Mouse (Mus musculus) limb, embryonic 10.5 days (tissue): ENCODE measurements around the gene Rassf7. TPM values are rescaled to one million over a fixed set of nuclear protein-coding genes. Genes with fewer than 3 reads are reported as not detected.
"Not testable (repeated sequence)": the region's sequence is repeated elsewhere in the genome, so short reads cannot be mapped to it uniquely, and the experiment has no call there.

Experiments used
- DNase-seq: peaks from one replicate; pipeline ENCODE4 v3.0.0-alpha.2; 2017; ENCODE audit warnings: low spot score
- H3K27ac ChIP-seq: fragments of 300-500 bp; sonication (generic); 2 replicates; pipeline ENCODE4 v1.5.1; 2016; ENCODE audit warnings: mild to moderate bottlenecking
- H3K27me3 ChIP-seq: fragments of 300-500 bp; sonication (generic); 2 replicates; pipeline ENCODE4 v1.6.1; 2016; ENCODE audit warnings: low read depth, mild to moderate bottlenecking; ENCODE audit not compliant: poor library complexity, severe bottlenecking
- H3K36me3 ChIP-seq: fragments of 300-500 bp; sonication (generic); 2 replicates; pipeline ENCODE4 v1.6.1; 2016; ENCODE audit warnings: mild to moderate bottlenecking, moderate library complexity
- H3K4me1 ChIP-seq: fragments of 300-500 bp; sonication (generic); 2 replicates; pipeline ENCODE4 v1.6.1; 2016
- H3K4me3 ChIP-seq: fragments of 300-500 bp; sonication (generic); 2 replicates; pipeline ENCODE4 v1.5.1; 2016; ENCODE audit warnings: mild to moderate bottlenecking, moderate library complexity
- H3K9me3 ChIP-seq: fragments of 300-500 bp; sonication (generic); replicated peaks from 2 replicates; pipeline ENCODE4 v1.6.1; 2016; ENCODE audit warnings: mild to moderate bottlenecking
- WGBS: fragments of 180-500 bp; shearing (Covaris S2); methylation state at CpG from one replicate; pipeline ENCODE4 v1.1.7; 2016; 5-methylcytosine and 5-hydroxymethylcytosine counted together
- microRNA counts: library from miRNA; unstranded; fragments of <30 nt; microRNA quantifications from one replicate; lab custom pipeline; 2017
- microRNA-seq: library from miRNA; unstranded; fragments of <30 nt; microRNA quantifications from one replicate; pipeline ENCODE4, GENCODE M21; 2017
- polyA plus RNA-seq: library from polyadenylated mRNA; unstranded; fragments of >200 nt; fragmentation: Nextera tagmentation; extraction: Ambion mirVana; gene quantifications from 2 replicates; pipeline ENCODE4 v1.2.1, GENCODE M21; 2016

The Rassf7 gene
- polyA plus RNA-seq, 1 experiment from 2014 or later = 53.5 TPM

- peaks cover 97% of the 10 kb centered on the region for H3K36me3 ChIP-seq
These were observed 34.8 kb downstream of the Rassf7 start for GRCm38 (mm10) chr7:141250486-141250885.

GRCm38 (mm10) chr7:141256159-141256558, 40.5 kb downstream of the Rassf7 start:
- no peak overlapping the region for H3K4me3 ChIP-seq
- no peaks in the 10 kb centered on the region for H3K27me3 ChIP-seq
- peaks cover 97% of the 10 kb centered on the region for H3K36me3 ChIP-seq
- H3K4me1 ChIP-seq = no peaks in the 10 kb centered on the region
- no peak overlapping the region for H3K27ac ChIP-seq
- DNase-seq = no peak
- 95% methylated on average over 10 of the region's 10 CpGs for whole genome bisulfite sequencing
- H3K9me3 ChIP-seq = no peaks in the 10 kb centered on the region

More at GRCm38 (mm10) chr7:141250486-141250885, 34.8 kb downstream of the Rassf7 start:
- not testable (repeated sequence) for H3K27ac ChIP-seq, DNase-seq, H3K9me3 ChIP-seq, H3K27me3 ChIP-seq, H3K4me3 ChIP-seq, H3K4me1 ChIP-seq
- WGBS = 96% methylated on average over 4 of the region's 4 CpGs

DNA sequence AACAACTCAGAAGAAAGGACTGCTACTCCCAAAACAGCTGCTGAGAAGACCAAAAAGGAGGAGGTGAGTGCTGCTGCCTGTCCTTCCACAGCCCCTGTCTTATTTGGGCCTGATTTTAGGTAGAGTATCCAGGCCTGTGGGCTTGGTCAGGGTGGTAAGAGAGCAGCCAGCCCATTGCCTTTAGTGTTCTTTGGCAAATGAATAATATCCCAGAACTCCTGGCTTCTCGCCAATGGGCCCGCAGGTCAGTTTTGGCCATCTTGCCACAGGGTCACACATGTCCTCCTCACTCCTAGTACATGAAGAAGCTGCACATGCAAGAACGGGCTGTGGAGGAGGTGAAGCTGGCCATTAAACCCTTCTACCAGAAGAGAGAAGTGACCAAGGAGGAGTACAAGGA, 45.8 kb downstream of the Rassf7 start:
- WGBS = 96% methylated on average over 3 of the region's 3 CpGs
- Histone ChIP-seq H3K36me3 (peaks cover 83% of the 10 kb centered on the region), H3K27ac (no peak overlapping the region), H3K4me3 (no peak overlapping the region), H3K27me3 (no peaks in the 10 kb centered on the region), H3K9me3 (no peaks in the 10 kb centered on the region), H3K4me1 (peaks cover 17% of the 10 kb centered on the region)
- DNase-seq = no peak

- Histone ChIP-seq H3K27ac (no peak overlapping the region), H3K27me3 (no peaks in the 10 kb centered on the region), H3K4me3 (no peak overlapping the region), H3K36me3 (peaks cover 61% of the 10 kb centered on the region), H3K9me3 (no peaks in the 10 kb centered on the region), H3K4me1 (peaks cover 19% of the 10 kb centered on the region)
- no peak for DNase-seq
- 92% methylated on average over 13 of the region's 13 CpGs for WGBS
These were observed 48.0 kb downstream of the Rassf7 start for GRCm38 (mm10) chr7:141263640-141264039.

- Histone ChIP-seq H3K36me3 (peaks cover 56% of the 10 kb centered on the region), H3K4me1 (peaks cover 21% of the 10 kb centered on the region), H3K27me3 (no peaks in the 10 kb centered on the region), H3K27ac (no peak overlapping the region), H3K4me3 (no peak overlapping the region), H3K9me3 (no peaks in the 10 kb centered on the region)
- no peak for DNase-seq
- 74% methylated on average over 11 of the region's 11 CpGs for WGBS
These were observed 48.5 kb downstream of the Rassf7 start for GRCm38 (mm10) chr7:141264041-141264700.

- H3K27ac ChIP-seq = no peak overlapping the region
- peaks cover 23% of the 10 kb centered on the region for H3K4me1 ChIP-seq
- no peaks in the 10 kb centered on the region for H3K27me3 ChIP-seq
- H3K9me3 ChIP-seq = no peaks in the 10 kb centered on the region
- 37% methylated on average over 12 of the region's 12 CpGs for WGBS
- no peak overlapping the region for H3K4me3 ChIP-seq
- H3K36me3 ChIP-seq = peaks cover 49% of the 10 kb centered on the region
- DNase-seq = peak; percentile 55
These were observed 49.2 kb downstream of the Rassf7 start for GRCm38 (mm10) chr7:141264761-141265410.

GRCm38 (mm10) chr7:141265411-141265738, 49.7 kb downstream of the Rassf7 start:
- H3K9me3 ChIP-seq = no peaks in the 10 kb centered on the region
- H3K36me3 ChIP-seq = peaks cover 44% of the 10 kb centered on the region
- no peak overlapping the region for H3K27ac ChIP-seq
- no peak overlapping the region for H3K4me3 ChIP-seq
- H3K27me3 ChIP-seq = no peaks in the 10 kb centered on the region
- no peak for DNase-seq
- H3K4me1 ChIP-seq = peaks cover 23% of the 10 kb centered on the region
- 47% methylated on average over 11 of the region's 11 CpGs for WGBS

- peaks cover 38% of the 10 kb centered on the region for H3K36me3 ChIP-seq
- WGBS = 14% methylated on average over 25 of the region's 25 CpGs
- no peaks in the 10 kb centered on the region for H3K27me3 ChIP-seq
- no peaks in the 10 kb centered on the region for H3K9me3 ChIP-seq
- H3K4me1 ChIP-seq = peaks cover 23% of the 10 kb centered on the region
- peak within 1 kb of the TSS; percentile 11 for H3K27ac ChIP-seq
- no peak for DNase-seq
- H3K4me3 ChIP-seq = peak within 1 kb of the TSS; percentile 46
These were observed 50.3 kb downstream of the Rassf7 start, which contains the start of gene Irf7 for GRCm38 (mm10) chr7:141265739-141266561. TSS of gene Irf7 (minus strand) at chr7:141266481.

MicroRNAs within 50 kb of the gene (microRNA counts, 519-probe panel; counts per million panel counts)
- 4,610 counts per million, percentile 83 among the panel's probes with 10 or more counts for microRNA mmu-miR-210 (lab: Ali Mortazavi, UCI)

Small RNA genes within 50 kb of the gene (microRNA-seq; reads per million reads assigned to microRNA genes)
- gene Mir210 = 237 reads per million, percentile 58 among the genes with 10 or more reads in this experiment

Other genes starting within 250 kb of the Rassf7 start
- gene Ifitm1, start 248.6 kb upstream of the Rassf7 start, polyA plus RNA-seq = 27.9 and 43.1 TPM in 2 replicates
- gene Ifitm3, start 205.1 kb upstream of the Rassf7 start, polyA plus RNA-seq = 54.0 and 56.4 TPM in 2 replicates
- 0.31 TPM in 1 of 2 replicates, not detected in the other for gene Ifitm6, start 197.9 kb upstream of the Rassf7 start, polyA plus RNA-seq
- not detected in 2 replicates for gene Gm17387, start 186.7 kb upstream of the Rassf7 start, polyA plus RNA-seq
- 26.2 and 30.7 TPM in 2 replicates for gene B4galnt4, start 154.8 kb upstream of the Rassf7 start, polyA plus RNA-seq
- 6.0 and 8.2 TPM in 2 replicates for gene Pkp3, start 137.6 kb upstream of the Rassf7 start, polyA plus RNA-seq
- 2.3 TPM in 2 replicates for gene Sigirr, start 115.3 kb upstream of the Rassf7 start, polyA plus RNA-seq
- gene Ano9, start 98.1 kb upstream of the Rassf7 start, polyA plus RNA-seq = 0.64 and 0.67 TPM in 2 replicates
- gene Ptdss2, start 93.5 kb upstream of the Rassf7 start, polyA plus RNA-seq = 85.6 and 95.2 TPM in 2 replicates
- gene Rnh1, start 43.0 kb upstream of the Rassf7 start, polyA plus RNA-seq = 67.7 and 85.0 TPM in 2 replicates
- gene Hras, start 21.9 kb upstream of the Rassf7 start, polyA plus RNA-seq = 101 and 104 TPM in 2 replicates
- 14.0 and 21.8 TPM in 2 replicates for gene Lrrc56, start 21.7 kb upstream of the Rassf7 start, polyA plus RNA-seq
- gene Lmntd2, start 1.8 kb upstream of the Rassf7 start, polyA plus RNA-seq = 3.5 and 4.5 TPM in 2 replicates
- 121 and 131 TPM in 2 replicates for gene Phrf1, start 12.9 kb downstream of the Rassf7 start, polyA plus RNA-seq
- gene Irf7, start 50.6 kb downstream of the Rassf7 start, polyA plus RNA-seq = 0.50 and 0.73 TPM in 2 replicates
- 0.19 TPM in 1 of 2 replicates, not detected in the other for gene Cdhr5, start 60.9 kb downstream of the Rassf7 start, polyA plus RNA-seq
- 9.7 and 11.3 TPM in 2 replicates for gene Sct, start 63.3 kb downstream of the Rassf7 start, polyA plus RNA-seq
- gene Drd4, start 76.1 kb downstream of the Rassf7 start, polyA plus RNA-seq = 0.68 and 0.93 TPM in 2 replicates
- 44.1 and 59.5 TPM in 2 replicates for gene Deaf1, start 111.8 kb downstream of the Rassf7 start, polyA plus RNA-seq
- 42.9 and 46.1 TPM in 2 replicates for gene Tmem80, start 111.9 kb downstream of the Rassf7 start, polyA plus RNA-seq
- gene Eps8l2, start 123.0 kb downstream of the Rassf7 start, polyA plus RNA-seq = 3.4 and 5.0 TPM in 2 replicates
- 258 and 272 TPM in 2 replicates for gene Taldo1, start 176.3 kb downstream of the Rassf7 start, polyA plus RNA-seq
- gene Gatd1, start 198.3 kb downstream of the Rassf7 start, polyA plus RNA-seq = 44.5 and 56.4 TPM in 2 replicates
- gene Cend1, start 213.6 kb downstream of the Rassf7 start, polyA plus RNA-seq = 6.0 and 8.8 TPM in 2 replicates
- 43.6 and 48.3 TPM in 2 replicates for gene Slc25a22, start 222.0 kb downstream of the Rassf7 start, polyA plus RNA-seq
- 26.8 and 30.0 TPM in 2 replicates for gene Pidd1, start 228.2 kb downstream of the Rassf7 start, polyA plus RNA-seq
- 1,138 and 1,369 TPM in 2 replicates for gene Rplp2, start 231.5 kb downstream of the Rassf7 start, polyA plus RNA-seq
- 11.6 and 12.4 TPM in 2 replicates for gene Pnpla2, start 239.3 kb downstream of the Rassf7 start, polyA plus RNA-seq
- gene Cracr2b, start 245.2 kb downstream of the Rassf7 start, polyA plus RNA-seq = 7.0 and 7.8 TPM in 2 replicates